Comparison of ENCODE assay signal across 8 mouse cellular contexts in genomic region chr1:136136547-136136946, GRCm38 (mm10). TPM values are rescaled to one million over a fixed set of nuclear protein-coding genes. Genes with fewer than 3 reads are reported as not detected.
A peak's percentile ranks its signal among the peaks of the same experiment; 100 is the strongest.
DNase-seq lines count a peak whose midpoint lies in the region; ATAC-seq and TF ChIP-seq lines count a peak whose summit lies in the region.

No protein-coding gene starts in this region.

- no peak for ATAC-seq in forebrain, embryonic 11.5 days (replicated peaks; ENCODE audit: low FRiP score)
- no peak for ATAC-seq in G1E (ENCODE audit: extremely low read depth, insufficient number of reproducible peaks, low FRiP score, poor library complexity, severe bottlenecking)
- no peak for ATAC-seq in monocyte, adult 5-6 weeks (replicated peaks; ENCODE audit: insufficient number of reproducible peaks, low FRiP score, low TSS enrichment, poor library complexity, severe bottlenecking)

- no peak overlapping the region for H3K4me3 ChIP-seq in forebrain, embryonic 10.5 days
- H3K4me3 ChIP-seq in forebrain, embryonic 11.5 days (ENCODE audit: low read depth, low read length) = no peak overlapping the region
- H3K4me3 ChIP-seq in G1E (ENCODE audit: low read depth, low read length) = peak overlapping the region; percentile 49; the same call in 1 of the 2 replicates

- 43% methylated on average over 4 of the region's 4 CpGs for WGBS in forebrain, embryonic 10.5 days
- whole genome bisulfite sequencing in forebrain, embryonic 11.5 days = 55% methylated on average over 4 of the region's 4 CpGs

- no peak for DNase-seq in forebrain, embryonic 10.5 days (ENCODE audit: extremely low spot score, low spot score)
- no peak for DNase-seq in forebrain, embryonic 11.5 days (ENCODE audit: low spot score)
- no peak for DNase-seq in G1E (ENCODE audit: low spot score)
- peak; percentile 35 for DNase-seq in heart, postnatal 4 days
- peak; percentile 51 to 79 for DNase-seq in lung, postnatal 4 days
- no peak for DNase-seq in ovary, postnatal 10 days (ENCODE audit: low spot score)
- DNase-seq in left cerebral cortex, adult 18-20 months (ENCODE audit: low spot score in 2 of 2) = no peak

- H3K9me3 ChIP-seq in forebrain, embryonic 10.5 days = no peaks in the 10 kb centered on the region
- H3K9me3 ChIP-seq in forebrain, embryonic 11.5 days (ENCODE audit: control insufficient read depth, low read length) = no peaks in the 10 kb centered on the region
- no peaks in the 10 kb centered on the region for H3K9me3 ChIP-seq in G1E (replicated peaks)

- H3K9ac ChIP-seq in forebrain, embryonic 11.5 days (ENCODE audit: low read length) = no peak overlapping the region

- TF ChIP-seq CTCF in G1E (IDR thresholded peaks at IDR 0.05; ENCODE audit: low read depth, low read length) = no peak

- H3K4me1 ChIP-seq in forebrain, embryonic 10.5 days = peaks cover 100% of the 10 kb centered on the region
- H3K4me1 ChIP-seq in forebrain, embryonic 11.5 days (replicated peaks; ENCODE audit: control insufficient read depth, insufficient read depth, low read length) = peaks cover 34% of the 10 kb centered on the region
- H3K4me1 ChIP-seq in G1E (ENCODE audit: insufficient read depth, low read depth, low read length) = peaks cover 97% of the 10 kb centered on the region

- peaks cover 69% of the 10 kb centered on the region for H3K27me3 ChIP-seq in forebrain, embryonic 10.5 days (ENCODE audit: poor library complexity, severe bottlenecking)
- H3K27me3 ChIP-seq in forebrain, embryonic 11.5 days (ENCODE audit: control insufficient read depth, insufficient read depth, low read length) = no peaks in the 10 kb centered on the region
- H3K27me3 ChIP-seq in G1E (ENCODE audit: insufficient read depth, low read length) = no peaks in the 10 kb centered on the region

- peak overlapping the region; percentile 69; the same call in 1 of the 2 replicates for H3K27ac ChIP-seq in forebrain, embryonic 10.5 days
- no peak overlapping the region for H3K27ac ChIP-seq in forebrain, embryonic 11.5 days (ENCODE audit: low read depth, low read length)

- no peaks in the 10 kb centered on the region for H3K36me3 ChIP-seq in forebrain, embryonic 10.5 days (replicated peaks)
- H3K36me3 ChIP-seq in forebrain, embryonic 11.5 days (ENCODE audit: control insufficient read depth, insufficient read depth, low read length) = no peaks in the 10 kb centered on the region
- H3K36me3 ChIP-seq in G1E (replicated peaks) = peaks cover 37% of the 10 kb centered on the region

- H3K4me2 ChIP-seq in forebrain, embryonic 11.5 days (ENCODE audit: low read depth, low read length, severe bottlenecking) = no peak overlapping the region

RNA-seq across cellular contexts. Expression of gene Kif21b, which starts 5.4 kb away (rescaled TPM):
- polyA plus RNA-seq in forebrain, embryonic 10.5 days (2016; fragmentation: Nextera tagmentation; extraction: Ambion mirVana) = 5.8 and 8.8 TPM in 2 replicates
- polyA plus RNA-seq in forebrain, embryonic 11.5 days (2014; fragmentation: Nextera tagmentation; extraction: Ambion mirVana) = 16.4 and 19.1 TPM in 2 replicates
- total RNA-seq in G1E (2014; fragmentation: Nextera tagmentation) = 46.2 and 51.9 TPM in 2 replicates
- total RNA-seq in G1E (2017) = 11.3 and 13.2 TPM in 2 replicates
- polyA plus RNA-seq in G1E (2012) = 32.5 and 36.7 TPM in 2 replicates
- 1 to 10 TPM; 1.7 to 2.3 TPM for total RNA-seq in heart, postnatal 4 days (2021)
- 77.9 to 156 TPM (median 101 TPM) in 3 replicates for total RNA-seq in monocyte, adult 5-6 weeks (2017)
- 10 to 100 TPM; 54.8 to 57.3 TPM for total RNA-seq in left cerebral cortex, adult 18-20 months (2021)

Comparison
In these comparisons a context has a peak if more than half of its experiments do, and no peak if none do; other contexts are left out.
1. DNase-seq: peak in heart, postnatal 4 days (single experiment) and lung, postnatal 4 days (2 of 2); none in forebrain, embryonic 10.5 days (single experiment), forebrain, embryonic 11.5 days (single experiment), G1E (single experiment), ovary, postnatal 10 days (single experiment) and left cerebral cortex, adult 18-20 months (0 of 2).